Mouse (Mus musculus): ENCODE results near the gene Dhrs13.
"Not testable (repeated sequence)": the region's sequence is repeated elsewhere in the genome, so short reads cannot be mapped to it uniquely, and the experiment has no call there.

Gene Dhrs13

GRCm38 (mm10) chr11:78044758-78045251, 12.7 kb downstream of the Dhrs13 start:
- DNase-seq, result peak; percentile 85

- not testable (repeated sequence) for DNase-seq
Measured at GRCm38 (mm10) chr11:78048637-78049036, 16.6 kb downstream of the Dhrs13 start.

- DNase-seq, result no peak
Measured at GRCm38 (mm10) chr11:78053078-78053477, 21.0 kb downstream of the Dhrs13 start.

GRCm38 (mm10) chr11:78056946-78057345, 24.9 kb downstream of the Dhrs13 start:
- no peak for DNase-seq

- peak; percentile 83 for DNase-seq
Measured at GRCm38 (mm10) chr11:78059833-78060757, 28.0 kb downstream of the Dhrs13 start.

GRCm38 (mm10) chr11:78062563-78062962, 30.5 kb downstream of the Dhrs13 start:
- no peak for DNase-seq

GRCm38 (mm10) chr11:78065906-78066305, 33.8 kb downstream of the Dhrs13 start:
- DNase-seq, result no peak

- no peak for DNase-seq
Measured at GRCm38 (mm10) chr11:78066641-78067040, 34.6 kb downstream of the Dhrs13 start.

- DNase-seq, result no peak
Measured at GRCm38 (mm10) chr11:78067566-78067965, 35.5 kb downstream of the Dhrs13 start.

GRCm38 (mm10) chr11:78069130-78069529, 37.0 kb downstream of the Dhrs13 start:
- no peak for DNase-seq

- DNase-seq, result no peak
Measured at GRCm38 (mm10) chr11:78069646-78070045, 37.6 kb downstream of the Dhrs13 start.

- no peak for DNase-seq
Measured at GRCm38 (mm10) chr11:78071938-78072337, 39.9 kb downstream of the Dhrs13 start.

GRCm38 (mm10) chr11:78072425-78073130, 40.5 kb downstream of the Dhrs13 start:
- no peak for DNase-seq

GRCm38 (mm10) chr11:78073577-78074276, 41.6 kb downstream of the Dhrs13 start:
- no peak for DNase-seq

- DNase-seq, result no peak
Measured at GRCm38 (mm10) chr11:78074277-78074652, 42.2 kb downstream of the Dhrs13 start.

GRCm38 (mm10) chr11:78074666-78075065, 42.6 kb downstream of the Dhrs13 start:
- DNase-seq, result no peak

GRCm38 (mm10) chr11:78079961-78080921, 48.2 kb downstream of the Dhrs13 start, which contains the start of gene Eral1:
Gene Eral1 (minus strand): TSS chr11:78080383.
- DNase-seq, result peak; percentile 83

GRCm38 (mm10) chr11:78083595-78083994, 51.5 kb downstream of the Dhrs13 start:
- DNase-seq, result no peak

GRCm38 (mm10) chr11:78086925-78087479, 54.9 kb downstream of the Dhrs13 start:
- no peak for DNase-seq

Measured in lung, postnatal 14 days (tissue).